Mouse (Mus musculus) lung, postnatal 0 days (tissue): ENCODE results near the gene Clasp2.

Experiments
- CTCF ChIP-seq: IDR thresholded peaks from 2 replicates; pipeline ENCODE4 v1.5.1; 2016; ENCODE audit warnings: antibody characterized with exemption, mild to moderate bottlenecking
- EP300 ChIP-seq: IDR thresholded peaks from 2 replicates; pipeline ENCODE4 v1.6.1; 2016; ENCODE audit warnings: antibody characterized with exemption, mild to moderate bottlenecking, control low read depth

- TF ChIP-seq CTCF (no peak), EP300 (no peak)
These were observed 59.4 kb downstream of the Clasp2 start for GRCm38 (mm10) chr9:113800671-113801070.
